Mouse (Mus musculus) kidney, adult 2 months (tissue): ENCODE measurements around the gene Nav3.

ENCODE experiments used
- CTCF ChIP-seq: fragments of 200-500 bp; conservative IDR thresholded peaks from 2 replicates; pipeline ENCODE4 v1.5.1; 2011; ENCODE audit warnings: low read depth, mild to moderate bottlenecking, control low read depth, low read length, moderate library complexity, mixed read lengths; ENCODE audit not compliant: insufficient read depth, insufficient read length
- POLR2A ChIP-seq: fragments of 200-500 bp; IDR thresholded peaks from one replicate; pipeline ENCODE4 v1.6.1; 2011; ENCODE audit warnings: low read depth, low read length, control low read depth

DNA sequence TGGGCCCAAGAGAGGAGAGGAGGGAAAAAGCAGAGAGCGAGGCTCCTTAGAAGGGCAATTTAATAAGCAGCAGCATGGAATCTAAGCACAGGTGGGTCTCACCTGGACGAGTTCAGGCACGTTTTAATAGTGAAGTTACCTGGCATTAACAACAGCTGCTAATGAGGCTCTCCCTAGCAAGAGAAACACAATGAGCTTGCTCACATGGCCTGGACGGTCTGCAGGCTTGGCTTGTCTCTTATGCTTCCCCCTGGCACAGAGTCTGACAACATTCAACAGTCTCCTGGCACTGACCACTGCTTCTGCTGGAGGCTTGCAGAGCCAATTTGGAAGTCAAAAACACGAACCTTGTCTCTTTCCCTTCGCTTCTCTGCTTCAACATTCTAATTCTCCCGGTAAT is 804.5 kb downstream of the Nav3 start:
- TF ChIP-seq CTCF (no peak), POLR2A (no peak)
